Mouse (Mus musculus) adrenal gland, postnatal 36 days (tissue): ENCODE results near the gene Nln. TPM values are rescaled to one million over a fixed set of nuclear protein-coding genes. Genes with fewer than 3 reads are reported as not detected.

Experiments
- total RNA-seq, 2 experiments: library from RNA; stranded (reverse); gene quantifications; 2 replicates each; pipeline ENCODE4 v1.2.3; 2021

Nln gene
- total RNA-seq, 2 experiments from 2014 or later: 20.0 to 21.0 TPM

Other genes starting within 250 kb of the Nln start
- gene Erbin, start 189.1 kb downstream of the Nln start, total RNA-seq: 100 to 1,000 TPM in 1 of 2 experiments, 10 to 100 TPM in 1; 98.0 to 105 TPM
- 10 to 100 TPM in 1 of 2 experiments, 1 to 10 TPM in 1; 5.3 to 20.0 TPM for gene Sgtb, start 127 bp upstream of the Nln start, total RNA-seq
- gene Trappc13, start 68.9 kb upstream of the Nln start, total RNA-seq: 10 to 100 TPM; 62.3 to 66.2 TPM
- 10 to 100 TPM; 18.0 to 24.4 TPM for gene Trim23, start 69.2 kb upstream of the Nln start, total RNA-seq
- 1 to 10 TPM; 2.4 to 2.7 TPM for gene Cenpk, start 119.0 kb upstream of the Nln start, total RNA-seq
- 10 to 100 TPM; 14.0 to 14.2 TPM for gene Ppwd1, start 119.2 kb upstream of the Nln start, total RNA-seq
- 1 to 10 TPM; 2.5 to 4.5 TPM for gene Adamts6, start 178.2 kb upstream of the Nln start, total RNA-seq